Mouse (Mus musculus): Measurements from ENCODE around the gene Nedd8. TPM values are rescaled to one million over a fixed set of nuclear protein-coding genes. Genes with fewer than 3 reads are reported as not detected.

The Nedd8 gene
- polyA plus RNA-seq, 2 experiments: 168 to 286 TPM

DNA sequence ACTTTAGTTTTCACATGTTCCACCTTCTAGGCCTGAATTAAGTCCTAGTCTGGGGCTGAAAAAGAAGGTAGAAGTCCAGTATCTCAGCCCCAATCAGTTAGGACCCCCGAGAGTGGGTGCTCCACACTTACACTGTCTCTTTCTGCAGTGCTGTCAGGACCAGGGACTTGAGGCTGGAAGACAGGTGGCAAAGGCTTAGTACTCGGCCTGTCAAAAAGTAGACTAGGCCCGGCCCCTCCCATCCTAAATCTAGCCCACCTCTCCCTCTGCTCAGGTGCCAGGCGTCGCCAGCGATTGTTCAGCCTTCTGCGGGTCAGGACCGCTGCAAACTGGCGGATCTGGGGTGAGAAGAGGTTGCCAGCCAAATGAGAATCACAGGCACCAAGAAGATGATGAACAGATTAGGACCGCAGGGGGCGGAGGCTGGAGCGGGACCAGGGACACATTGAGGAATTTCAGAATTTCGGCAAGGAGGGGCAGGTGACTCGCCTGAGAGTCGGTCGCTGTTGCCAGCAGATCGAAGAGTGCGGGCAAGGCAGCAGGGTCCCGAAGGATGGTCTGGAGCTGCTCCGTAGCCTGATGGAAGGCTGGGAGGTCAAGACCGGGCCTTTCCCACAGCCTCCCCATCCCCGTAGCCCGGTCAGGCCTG lies 36.9 kb downstream of the Nedd8 start:
- 4% methylated on average over 23 of the region's 23 CpGs for WGBS (ENCODE audit: insufficient replicate concordance)
- Histone ChIP-seq H3K27ac (no peak overlapping the region), H3K9ac (replicated peaks) (peak overlapping the region; percentile 39), H3K4me3 (ENCODE audit: insufficient read depth in 1 of 2, low read depth in 2 of 2, low read length in 2 of 2) (peak overlapping the region; percentile 59 to 60), H3K9me3 (ENCODE audit: control insufficient read depth, low read length) (no peaks in the 10 kb centered on the region), H3K4me1 (replicated peaks; ENCODE audit: control insufficient read depth in 2 of 2, insufficient read depth in 2 of 2, low read length in 1 of 2) (peaks cover 0 to 3% of the 10 kb centered on the region in 2 experiments; a peak in 1 of 4 replicates), H3K27me3 (ENCODE audit: control insufficient read depth, insufficient read depth, low read length) (no peaks in the 10 kb centered on the region), H3K36me3 (replicated peaks; ENCODE audit: control insufficient read depth, insufficient read depth, low read depth) (peaks cover 43% of the 10 kb centered on the region), H3K4me2 (ENCODE audit: low read depth) (peak overlapping the region; percentile 80)
- TF ChIP-seq EP300 (IDR thresholded peaks at IDR 0.05; ENCODE audit: low read depth) (no peak), CTCF (IDR thresholded peaks at IDR 0.05; ENCODE audit: low read depth) (no peak)
- peak; percentile 48 for ATAC-seq (ENCODE audit: insufficient read depth)
- no peak for DNase-seq (ENCODE audit: low read depth in 3 of 3, low spot score in 3 of 3)

- no peak for TF ChIP-seq EP300 (IDR thresholded peaks at IDR 0.05; ENCODE audit: low read depth)
- TF ChIP-seq CTCF (IDR thresholded peaks at IDR 0.05; ENCODE audit: low read depth): peak; percentile 96
- H3K4me2 ChIP-seq (ENCODE audit: low read depth): no peak overlapping the region
- H3K27me3 ChIP-seq (ENCODE audit: control insufficient read depth, insufficient read depth, low read length): no peaks in the 10 kb centered on the region
- peaks cover 0 to 3% of the 10 kb centered on the region in 2 experiments; a peak in 1 of 4 replicates for H3K4me1 ChIP-seq (replicated peaks; ENCODE audit: control insufficient read depth in 2 of 2, insufficient read depth in 2 of 2, low read length in 1 of 2)
- no peaks in the 10 kb centered on the region for H3K9me3 ChIP-seq (ENCODE audit: control insufficient read depth, low read length)
- H3K27ac ChIP-seq: no peak overlapping the region
- no peak; the same call in 1 of the 2 replicates for ATAC-seq (ENCODE audit: insufficient read depth)
- DNase-seq (ENCODE audit: low read depth in 3 of 3, low spot score in 3 of 3): no peak
- peaks cover 35% of the 10 kb centered on the region for H3K36me3 ChIP-seq (replicated peaks; ENCODE audit: control insufficient read depth, insufficient read depth, low read depth)
- no peak overlapping the region for H3K9ac ChIP-seq (replicated peaks)
- H3K4me3 ChIP-seq (ENCODE audit: insufficient read depth in 1 of 2, low read depth in 2 of 2, low read length in 2 of 2): no peak overlapping the region
- 30% methylated on average over 5 of the region's 5 CpGs for WGBS (ENCODE audit: insufficient replicate concordance)
Observed at GRCm38 (mm10) chr14:55629312-55629711, 42.6 kb downstream of the Nedd8 start.

- DNase-seq (ENCODE audit: low read depth in 3 of 3, low spot score in 3 of 3) (no peak), ATAC-seq (ENCODE audit: insufficient read depth) (peak; percentile 39; the same call in 1 of the 2 replicates)
- TF ChIP-seq EP300 (IDR thresholded peaks at IDR 0.05; ENCODE audit: low read depth): no peak
- no peak for TF ChIP-seq CTCF (IDR thresholded peaks at IDR 0.05; ENCODE audit: low read depth)
- Histone ChIP-seq H3K27ac (no peak overlapping the region), H3K36me3 (replicated peaks; ENCODE audit: control insufficient read depth, insufficient read depth, low read depth) (peaks cover 35% of the 10 kb centered on the region), H3K27me3 (ENCODE audit: control insufficient read depth, insufficient read depth, low read length) (no peaks in the 10 kb centered on the region), H3K4me2 (ENCODE audit: low read depth) (no peak overlapping the region), H3K9me3 (ENCODE audit: control insufficient read depth, low read length) (no peaks in the 10 kb centered on the region), H3K4me3 (ENCODE audit: insufficient read depth in 1 of 2, low read depth in 2 of 2, low read length in 2 of 2) (no peak overlapping the region), H3K9ac (replicated peaks) (no peak overlapping the region), H3K4me1 (replicated peaks; ENCODE audit: control insufficient read depth in 2 of 2, insufficient read depth in 2 of 2, low read length in 1 of 2) (peaks cover 0 to 3% of the 10 kb centered on the region in 2 experiments; a peak in 1 of 4 replicates)
- 72% methylated on average over 27 of the region's 27 CpGs for WGBS (ENCODE audit: insufficient replicate concordance)
Observed at GRCm38 (mm10) chr14:55628077-55628827, 43.7 kb downstream of the Nedd8 start.

DNA sequence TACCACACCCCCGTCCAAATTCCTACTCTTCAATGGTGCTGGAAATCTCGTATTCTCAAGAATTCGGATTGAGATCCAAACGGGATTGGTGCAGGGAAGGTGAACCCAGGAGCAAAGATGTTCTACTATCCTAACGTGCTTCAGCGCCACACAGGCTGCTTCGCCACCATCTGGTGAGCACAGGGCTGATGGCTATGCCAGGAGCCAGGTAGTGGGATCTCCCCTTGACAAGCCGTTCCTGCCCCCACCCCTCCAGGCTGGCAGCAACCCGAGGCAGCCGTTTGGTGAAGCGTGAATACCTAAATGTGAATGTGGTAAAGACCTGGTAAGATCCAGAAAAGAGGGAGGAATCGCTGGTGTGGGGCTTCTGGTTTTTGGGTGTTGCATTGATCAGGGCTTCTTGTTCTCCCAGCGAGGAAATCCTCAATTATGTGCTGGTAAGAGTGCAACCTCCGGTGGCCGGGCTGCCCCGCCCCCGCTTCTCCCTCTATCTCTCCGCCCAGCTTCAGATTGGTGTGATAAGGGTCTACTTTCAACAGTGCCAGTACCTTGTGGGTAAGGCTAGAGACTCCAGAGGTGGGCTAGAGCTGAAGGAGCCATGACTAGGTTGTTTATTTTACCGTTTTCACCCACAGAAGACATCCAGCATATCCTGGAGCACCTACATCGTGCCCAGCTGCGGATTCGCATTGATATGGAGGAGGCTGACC lies 53.3 kb downstream of the Nedd8 start:
- H3K27ac ChIP-seq: no peak overlapping the region; the same call in 1 of the 2 replicates
- H3K36me3 ChIP-seq (replicated peaks; ENCODE audit: control insufficient read depth, insufficient read depth, low read depth): no peaks in the 10 kb centered on the region
- peaks cover 19 to 25% of the 10 kb centered on the region in 2 experiments for H3K4me1 ChIP-seq (replicated peaks; ENCODE audit: control insufficient read depth in 2 of 2, insufficient read depth in 2 of 2, low read length in 1 of 2)
- 17% methylated on average over 22 of the region's 22 CpGs for WGBS (ENCODE audit: insufficient replicate concordance)
- TF ChIP-seq EP300 (IDR thresholded peaks at IDR 0.05; ENCODE audit: low read depth): peak; percentile 61; the same call in 1 of the 2 replicates
- TF ChIP-seq CTCF (IDR thresholded peaks at IDR 0.05; ENCODE audit: low read depth): no peak
- DNase-seq (ENCODE audit: low read depth in 3 of 3, low spot score in 3 of 3) (peak; percentile 44 to 53 (median 48)), ATAC-seq (ENCODE audit: insufficient read depth) (peak; percentile 50)
- peak overlapping the region; percentile 30 to 37 for H3K4me3 ChIP-seq (ENCODE audit: insufficient read depth in 1 of 2, low read depth in 2 of 2, low read length in 2 of 2)
- H3K27me3 ChIP-seq (ENCODE audit: control insufficient read depth, insufficient read depth, low read length): no peaks in the 10 kb centered on the region
- H3K9ac ChIP-seq (replicated peaks): peak overlapping the region; percentile 49
- H3K9me3 ChIP-seq (ENCODE audit: control insufficient read depth, low read length): no peaks in the 10 kb centered on the region
- H3K4me2 ChIP-seq (ENCODE audit: low read depth): peak overlapping the region; percentile 69

All from liver, embryonic 14.5 days (tissue).